Mouse (Mus musculus): Measurements from ENCODE around the gene Rorc. TPM values are rescaled to one million over a fixed set of nuclear protein-coding genes. Genes with fewer than 3 reads are reported as not detected.

Gene Rorc
- polyA plus RNA-seq (2017; shearing (Covaris generic)) = 9.5 TPM

DNA sequence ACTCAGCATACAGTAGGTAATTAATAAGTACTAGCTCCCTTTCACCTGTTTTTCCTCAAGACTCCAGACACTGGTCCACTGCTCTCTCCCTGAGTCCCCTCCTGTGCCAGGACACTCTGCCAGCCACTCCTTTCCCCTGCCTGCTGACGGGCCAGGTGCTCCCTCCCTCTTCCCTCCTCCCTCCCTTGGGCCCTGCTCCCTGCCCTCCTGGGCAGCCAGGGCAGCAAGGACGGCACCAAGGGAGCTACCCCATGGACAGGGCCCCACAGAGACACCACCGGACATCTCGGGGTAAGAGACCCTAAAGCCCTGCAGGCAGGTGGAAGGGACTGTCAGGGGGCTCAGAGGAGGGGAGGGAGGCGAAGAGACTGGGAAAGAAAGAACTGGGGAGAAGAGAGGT, at the start of gene Rorc:
Gene Rorc (plus strand): TSS at position 154 of the 400 bp plus-strand sequence.

DNA sequence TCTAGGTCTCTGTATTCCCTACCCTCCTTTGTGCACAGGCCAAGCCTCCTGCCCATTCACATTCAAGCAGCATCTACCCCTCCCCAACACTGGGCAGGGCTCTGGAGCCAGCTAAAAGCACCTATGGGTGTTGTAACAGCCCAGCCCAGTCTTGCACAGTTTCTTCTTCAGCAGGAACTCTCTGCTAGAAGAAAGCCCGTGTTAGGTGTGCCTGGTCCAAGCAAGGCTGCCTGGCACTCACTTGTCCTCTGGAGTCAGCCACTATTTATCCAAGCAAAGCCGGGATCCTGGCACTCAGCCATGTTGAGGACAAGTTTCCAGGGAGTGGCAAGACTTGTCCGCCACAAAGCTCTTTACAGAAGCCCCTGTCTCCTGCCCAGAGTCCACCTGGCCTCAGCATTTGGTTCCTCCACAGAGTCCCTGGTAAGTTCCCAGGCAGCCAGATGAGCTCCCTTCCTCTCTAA, 30.6 kb upstream of the Rorc start, which contains the start of gene Them5:
Gene Them5 (plus strand): TSS at position 141 of the 464 bp plus-strand sequence.

DNA sequence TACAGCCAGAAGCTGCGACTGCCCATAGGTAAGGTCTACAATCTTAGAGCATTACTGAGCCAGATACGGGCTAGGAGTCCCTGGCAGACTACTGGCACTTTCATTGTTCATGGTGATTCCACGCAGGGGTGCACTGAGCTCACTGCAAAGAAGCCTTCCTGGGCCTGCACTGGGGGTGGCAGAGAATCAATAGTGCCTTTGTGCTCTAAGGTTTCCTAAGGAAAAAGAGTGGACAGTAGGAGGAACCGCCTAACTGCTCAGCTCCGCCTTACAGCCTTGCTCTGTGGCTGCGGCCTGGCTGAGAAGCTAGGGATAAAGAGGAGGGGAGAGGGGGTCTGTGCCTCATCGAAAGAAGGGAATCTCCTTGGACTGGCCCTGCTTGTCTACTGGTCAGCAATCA, 10.5 kb upstream of the Rorc start, which contains the start of gene C2cd4d:
Gene C2cd4d (plus strand): TSS at position 301 of the 400 bp plus-strand sequence.

DNA sequence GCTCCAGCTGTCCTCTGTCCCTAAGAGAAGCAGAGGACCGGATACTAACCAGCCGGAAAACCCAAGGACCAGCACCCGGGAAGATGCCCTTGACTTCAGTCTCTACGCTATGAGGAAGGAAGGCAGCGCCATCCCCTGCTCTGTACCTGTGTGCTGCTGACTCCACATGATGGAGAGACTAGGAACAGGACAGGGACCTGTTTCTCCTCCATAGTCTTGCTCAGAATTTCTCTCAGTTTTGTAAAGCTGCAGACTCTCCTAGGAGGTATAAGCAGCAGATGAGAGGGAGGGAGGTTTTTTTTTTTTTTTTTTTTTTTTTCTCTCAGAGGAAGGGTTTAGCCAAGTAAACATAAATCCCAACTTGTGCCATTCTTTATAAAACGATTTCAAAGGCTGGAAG, 25.6 kb downstream of the Rorc start, which contains the start of gene Lingo4:
Gene Lingo4 (plus strand): TSS at position 301 of the 400 bp plus-strand sequence.

DNA sequence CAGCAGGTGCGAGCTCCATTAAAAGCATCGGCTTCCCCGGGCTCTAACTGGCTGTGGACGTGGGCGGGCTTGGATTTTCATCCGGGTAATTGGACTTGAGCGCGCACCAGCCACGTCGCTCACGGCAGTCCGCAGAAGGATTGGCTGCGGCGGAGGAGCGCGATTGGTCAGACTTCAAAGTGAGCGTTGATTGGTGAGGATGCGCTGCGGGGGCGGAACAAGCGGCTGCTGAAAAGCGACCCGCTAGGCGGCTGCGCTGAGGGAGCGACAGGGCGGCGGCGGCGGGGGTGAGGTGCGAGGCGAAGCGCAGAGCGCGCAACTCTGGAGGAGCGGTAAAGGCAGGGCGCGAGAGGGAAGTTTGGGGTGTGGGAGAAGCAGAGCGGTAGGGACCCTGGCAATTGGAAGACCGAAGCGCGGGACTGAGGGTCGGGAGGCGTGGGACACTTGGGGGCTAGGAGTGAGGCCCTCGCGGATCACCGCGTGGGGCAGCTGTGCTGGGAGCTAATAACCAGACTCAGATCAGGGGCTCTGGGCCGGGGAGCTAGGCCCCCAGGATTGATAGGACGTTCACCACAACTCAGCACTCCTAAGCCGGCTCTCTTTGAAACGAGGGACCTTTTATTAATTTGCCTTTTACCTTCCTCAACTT, 40.6 kb downstream of the Rorc start, which contains the start of gene Tdrkh:
Gene Tdrkh (plus strand): TSS at position 243 of the 649 bp plus-strand sequence.

DNA sequence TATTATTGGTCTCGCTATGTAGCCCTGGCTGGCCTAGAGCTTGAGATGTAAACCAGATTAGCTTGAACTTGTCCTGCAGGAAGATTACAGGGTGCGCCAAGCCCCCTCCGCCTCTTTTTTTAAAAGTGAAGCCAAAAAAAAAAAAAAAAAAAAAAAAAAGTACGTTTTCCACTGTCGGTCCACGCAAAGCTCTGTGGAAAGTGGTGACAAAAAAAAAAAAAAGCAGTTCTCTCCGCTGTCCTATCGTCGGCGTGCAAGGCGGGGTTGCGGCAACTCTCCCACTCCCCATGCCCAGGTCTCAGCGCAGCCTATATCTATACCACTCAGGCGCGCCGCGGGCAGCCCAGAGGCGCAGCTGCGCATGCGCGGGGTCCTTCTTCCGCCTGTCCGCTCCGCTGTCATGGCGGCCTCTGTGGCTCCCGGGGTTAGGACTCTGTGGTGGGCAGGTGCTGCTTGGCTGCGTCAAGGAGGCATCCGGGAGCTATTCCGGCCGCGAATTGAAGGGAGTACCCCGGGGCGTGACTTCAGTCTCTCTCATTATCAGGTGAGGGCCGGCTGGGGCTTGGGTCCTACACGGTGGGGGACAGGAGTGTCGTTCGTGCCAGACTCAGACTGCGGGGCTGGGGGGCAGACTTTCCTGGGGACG, 70.5 kb downstream of the Rorc start, which contains the start of gene Mrpl9:
Gene Mrpl9 (plus strand): TSS at position 368 of the 646 bp plus-strand sequence.

DNA sequence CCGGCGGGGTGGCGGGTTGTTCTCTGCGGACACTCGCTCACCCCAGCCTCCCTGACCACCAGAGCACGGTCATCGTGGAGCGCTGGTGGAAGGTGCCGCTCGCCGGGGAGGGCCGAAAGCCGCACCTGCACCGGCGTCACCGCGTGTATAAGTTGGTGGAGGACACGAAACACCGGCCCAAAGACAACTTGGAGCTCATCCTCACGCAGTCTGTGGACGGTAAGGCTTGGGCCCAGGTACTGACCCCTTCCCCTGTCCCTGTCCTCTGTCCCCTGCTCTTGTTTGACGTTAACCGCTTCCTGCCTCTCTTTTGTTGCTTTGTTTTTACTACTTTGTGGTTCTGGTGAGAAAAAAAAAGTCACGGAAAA, 71.0 kb downstream of the Rorc start, which contains the start of gene Oaz3:
Gene Oaz3 (minus strand): TSS at position 319 of the 368 bp plus-strand sequence.

Other genes starting within 250 kb of the Rorc start
- gene Gm10696, start 194.6 kb upstream of the Rorc start, polyA plus RNA-seq (2017; shearing (Covaris generic)) = not detected
- gene Gm5286, start 176.1 kb upstream of the Rorc start, polyA plus RNA-seq (2017; shearing (Covaris generic)) = not detected
- gene Gm4778, start 108.8 kb upstream of the Rorc start, polyA plus RNA-seq (2017; shearing (Covaris generic)) = not detected
- gene Them4, start 62.7 kb upstream of the Rorc start, polyA plus RNA-seq (2017; shearing (Covaris generic)) = 8.1 TPM
- not detected for gene Them5, start 30.7 kb upstream of the Rorc start, polyA plus RNA-seq (2017; shearing (Covaris generic))
- not detected for gene C2cd4d, start 10.4 kb upstream of the Rorc start, polyA plus RNA-seq (2017; shearing (Covaris generic))
- gene Lingo4, start 25.7 kb downstream of the Rorc start, polyA plus RNA-seq (2017; shearing (Covaris generic)) = 0.12 TPM
- gene Tdrkh, start 40.5 kb downstream of the Rorc start, polyA plus RNA-seq (2017; shearing (Covaris generic)) = 10.1 TPM
- gene Mrpl9, start 70.5 kb downstream of the Rorc start, polyA plus RNA-seq (2017; shearing (Covaris generic)) = 80.5 TPM
- 1.8 TPM for gene Oaz3, start 71.1 kb downstream of the Rorc start, polyA plus RNA-seq (2017; shearing (Covaris generic))
- gene Celf3, start 105.5 kb downstream of the Rorc start, polyA plus RNA-seq (2017; shearing (Covaris generic)) = 1.5 TPM
- 0.78 TPM for gene Riiad1, start 107.5 kb downstream of the Rorc start, polyA plus RNA-seq (2017; shearing (Covaris generic))
- 11.7 TPM for gene Snx27, start 209.9 kb downstream of the Rorc start, polyA plus RNA-seq (2017; shearing (Covaris generic))